Mouse (Mus musculus) embryo, embryonic 9.5 days (tissue): ENCODE measurements at regions not wholly inside any gene's neighbourhood (a gene's known extent, or its start where the extent isn't known, plus 50 kb on each side); places are given as distances from the start of the nearest gene placed in this dataset.

Experiments
- DNase-seq: peaks from one replicate; pipeline ENCODE4 v3.0.0-alpha.2; 2017; ENCODE audit errors: extremely low spot score

DNA sequence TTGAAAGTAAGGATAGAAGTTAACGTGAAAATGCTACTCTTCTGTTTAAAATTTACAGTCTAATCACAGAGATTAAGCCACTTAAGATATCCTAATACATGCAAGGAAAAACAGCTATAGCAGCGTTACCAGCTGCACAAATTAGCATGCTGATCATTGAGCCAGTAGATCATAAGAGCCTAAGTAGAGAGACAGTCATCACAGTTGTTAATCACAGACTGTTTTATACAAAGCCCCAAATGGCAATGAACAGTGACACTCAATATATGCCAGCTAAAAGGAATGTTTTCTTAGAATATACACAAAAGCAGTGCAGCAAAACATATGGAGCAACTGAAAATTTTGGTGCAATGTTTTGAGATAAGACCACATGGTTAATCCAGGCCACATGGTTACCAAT lies 64.7 kb upstream of the Ppp1r3a start:
- DNase-seq, result no peak

DNA sequence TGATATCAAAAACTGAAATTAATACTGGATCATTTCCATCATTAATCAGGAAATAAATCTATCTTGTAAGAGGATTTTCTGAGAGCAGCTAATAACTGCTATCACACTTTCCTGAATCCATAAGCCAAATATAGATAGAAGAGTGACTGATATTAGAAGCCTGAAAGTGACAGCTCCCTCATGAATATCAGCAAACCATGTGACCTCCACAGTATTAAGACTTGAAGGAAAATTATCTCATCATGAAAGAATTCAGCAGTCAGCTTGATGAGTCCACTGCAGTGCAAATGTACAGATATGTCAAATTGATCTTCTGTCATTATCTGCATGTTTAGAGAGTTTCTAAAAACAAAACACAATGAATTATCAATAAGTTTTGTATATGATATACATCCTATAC lies 69.7 kb upstream of the Ppp1r3a start:
- no peak for DNase-seq

DNA sequence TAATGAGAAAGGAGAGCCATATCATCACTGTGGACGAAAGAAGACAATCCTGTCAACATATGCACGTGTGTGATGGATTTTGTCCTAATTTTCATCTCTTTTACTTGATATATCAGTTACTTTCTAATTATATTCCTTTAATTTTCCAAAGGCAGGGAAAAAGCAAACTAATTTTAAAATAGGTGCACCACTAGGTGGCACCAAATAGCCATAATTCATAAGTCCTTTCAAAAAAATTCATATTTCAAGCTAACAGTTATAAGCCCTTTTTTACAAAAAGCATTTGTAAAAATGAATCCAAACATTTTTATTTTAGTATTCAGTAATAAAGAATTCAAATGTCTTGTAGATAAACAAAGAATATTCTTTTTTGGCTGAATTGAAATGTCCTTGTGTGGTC lies 62.2 kb upstream of the Foxp2 start:
- DNase-seq, result peak; percentile 10
